Mouse (Mus musculus): ENCODE data around the gene Rps6ka1. TPM values are rescaled to one million over a fixed set of nuclear protein-coding genes. Genes with fewer than 3 reads are reported as not detected.

Gene Rps6ka1
- polyA plus RNA-seq, 1 experiment from 2014 or later: 52.0 TPM

- H3K9me3 ChIP-seq: no peaks in the 10 kb centered on the region
- peak overlapping the region; percentile 77 for H3K9ac ChIP-seq
- peak overlapping the region; percentile 57 for H3K4me2 ChIP-seq (replicated peaks)
- peak overlapping the region; percentile 57 for H3K4me3 ChIP-seq
- H3K27ac ChIP-seq: peak overlapping the region; percentile 100
- ATAC-seq (ENCODE audit: insufficient number of reproducible peaks, insufficient read depth, low FRiP score, low TSS enrichment): no peak
- H3K36me3 ChIP-seq: no peaks in the 10 kb centered on the region
- 5% methylated on average over 25 of the region's 25 CpGs for WGBS
- peaks cover 20% of the 10 kb centered on the region for H3K4me1 ChIP-seq
- no peaks in the 10 kb centered on the region for H3K27me3 ChIP-seq
Measured at GRCm38 (mm10) chr4:133814804-133815515, 72.6 kb downstream of the Rps6ka1 start.

- Histone ChIP-seq H3K36me3 (no peaks in the 10 kb centered on the region), H3K4me3 (peak overlapping the region; percentile 57), H3K27ac (peak overlapping the region; percentile 100), H3K9ac (peak overlapping the region; percentile 77), H3K4me1 (peaks cover 20% of the 10 kb centered on the region), H3K27me3 (no peaks in the 10 kb centered on the region), H3K9me3 (no peaks in the 10 kb centered on the region), H3K4me2 (replicated peaks) (peak overlapping the region; percentile 57)
- ATAC-seq (ENCODE audit: insufficient number of reproducible peaks, insufficient read depth, low FRiP score, low TSS enrichment): peak; percentile 29; the same call in 1 of the 2 replicates
- under 1% methylated on average over 63 of the region's 80 CpGs for WGBS
Measured at GRCm38 (mm10) chr4:133813992-133814803, 73.4 kb downstream of the Rps6ka1 start.

- Histone ChIP-seq H3K4me2 (replicated peaks) (peak overlapping the region; percentile 57), H3K4me1 (peaks cover 20% of the 10 kb centered on the region), H3K27me3 (no peaks in the 10 kb centered on the region), H3K9ac (peak overlapping the region; percentile 77), H3K36me3 (no peaks in the 10 kb centered on the region), H3K27ac (peak overlapping the region; percentile 100), H3K4me3 (peak overlapping the region; percentile 57), H3K9me3 (no peaks in the 10 kb centered on the region)
- ATAC-seq (ENCODE audit: insufficient number of reproducible peaks, insufficient read depth, low FRiP score, low TSS enrichment): peak; percentile 87
- WGBS: under 1% methylated on average over 82 of the region's 101 CpGs
Measured at GRCm38 (mm10) chr4:133813174-133813991, 74.2 kb downstream of the Rps6ka1 start.

- H3K9me3 ChIP-seq: no peaks in the 10 kb centered on the region
- no peaks in the 10 kb centered on the region for H3K27me3 ChIP-seq
- H3K4me1 ChIP-seq: no peaks in the 10 kb centered on the region
- 76% methylated on average over 15 of the region's 15 CpGs for WGBS
- H3K4me3 ChIP-seq: no peak overlapping the region
- ATAC-seq (ENCODE audit: insufficient number of reproducible peaks, insufficient read depth, low FRiP score, low TSS enrichment): no peak
- H3K36me3 ChIP-seq: no peaks in the 10 kb centered on the region
- no peak overlapping the region for H3K27ac ChIP-seq
- no peak overlapping the region for H3K4me2 ChIP-seq (replicated peaks)
- H3K9ac ChIP-seq: no peak overlapping the region
Measured at GRCm38 (mm10) chr4:133804401-133805263, 83.0 kb downstream of the Rps6ka1 start.

- Histone ChIP-seq H3K9ac (no peak overlapping the region), H3K9me3 (no peaks in the 10 kb centered on the region), H3K27me3 (no peaks in the 10 kb centered on the region), H3K36me3 (no peaks in the 10 kb centered on the region), H3K4me2 (replicated peaks) (no peak overlapping the region), H3K4me3 (no peak overlapping the region), H3K4me1 (no peaks in the 10 kb centered on the region), H3K27ac (no peak overlapping the region)
- ATAC-seq (ENCODE audit: insufficient number of reproducible peaks, insufficient read depth, low FRiP score, low TSS enrichment): no peak
- WGBS: 25% methylated on average over 6 of the region's 6 CpGs
Measured at GRCm38 (mm10) chr4:133800589-133800988, 87.0 kb downstream of the Rps6ka1 start.

Other genes with a start within 250 kb of the Rps6ka1 start
- gene Zdhhc18, start 237.6 kb downstream of the Rps6ka1 start, polyA plus RNA-seq (2016; fragmentation: Nextera tagmentation; extraction: Ambion mirVana): 4.5 and 6.2 TPM in 2 replicates
- 19.7 and 20.4 TPM in 2 replicates for gene Pigv, start 215.2 kb downstream of the Rps6ka1 start, polyA plus RNA-seq (2016; fragmentation: Nextera tagmentation; extraction: Ambion mirVana)
- gene Arid1a, start 131.0 kb downstream of the Rps6ka1 start, polyA plus RNA-seq (2016; fragmentation: Nextera tagmentation; extraction: Ambion mirVana): 37.5 and 40.1 TPM in 2 replicates
- 2,853 and 3,017 TPM in 2 replicates for gene Hmgn2, start 80.9 kb upstream of the Rps6ka1 start, polyA plus RNA-seq (2016; fragmentation: Nextera tagmentation; extraction: Ambion mirVana)
- gene Dhdds, start 113.1 kb upstream of the Rps6ka1 start, polyA plus RNA-seq (2016; fragmentation: Nextera tagmentation; extraction: Ambion mirVana): 45.3 and 50.3 TPM in 2 replicates
- gene Lin28a, start 131.0 kb upstream of the Rps6ka1 start, polyA plus RNA-seq (2016; fragmentation: Nextera tagmentation; extraction: Ambion mirVana): 0.50 and 0.67 TPM in 2 replicates
- not detected in 2 replicates for gene Zfp683, start 166.0 kb upstream of the Rps6ka1 start, polyA plus RNA-seq (2016; fragmentation: Nextera tagmentation; extraction: Ambion mirVana)
- gene Crybg2, start 173.0 kb upstream of the Rps6ka1 start, polyA plus RNA-seq (2016; fragmentation: Nextera tagmentation; extraction: Ambion mirVana): 2.9 and 4.0 TPM in 2 replicates
- 8.0 and 8.3 TPM in 2 replicates for gene Cd52, start 207.3 kb upstream of the Rps6ka1 start, polyA plus RNA-seq (2016; fragmentation: Nextera tagmentation; extraction: Ambion mirVana)
- 10.4 and 11.5 TPM in 2 replicates for gene Ubxn11, start 214.8 kb upstream of the Rps6ka1 start, polyA plus RNA-seq (2016; fragmentation: Nextera tagmentation; extraction: Ambion mirVana)
- 345 and 360 TPM in 2 replicates for gene Sh3bgrl3, start 241.0 kb upstream of the Rps6ka1 start, polyA plus RNA-seq (2016; fragmentation: Nextera tagmentation; extraction: Ambion mirVana)

Measured in embryonic facial prominence, embryonic 12.5 days (tissue).